Mouse (Mus musculus): Measurements from ENCODE around the gene Slc47a1.

DNA sequence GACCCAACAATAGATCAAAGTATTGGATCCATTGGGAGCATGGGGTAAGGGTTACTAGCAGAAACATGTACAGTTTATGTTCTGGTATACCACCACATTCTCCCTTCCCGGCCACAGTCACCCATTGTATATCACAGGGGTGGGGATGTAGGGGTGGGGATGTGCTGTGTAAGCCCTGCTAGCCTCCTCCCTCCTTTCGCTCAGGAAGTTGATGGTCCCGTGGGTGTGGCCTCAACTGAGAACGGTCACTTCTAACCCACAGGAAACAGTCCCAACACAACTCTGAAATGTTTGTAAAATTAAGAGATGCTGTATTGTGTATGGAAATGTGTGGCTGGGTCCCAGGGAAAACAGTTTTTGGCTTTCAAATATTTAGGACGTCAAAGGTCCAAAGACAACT lies 35.3 kb upstream of the Slc47a1 start:
- TF ChIP-seq CTCF (IDR thresholded peaks at IDR 0.05; ENCODE audit: extremely low read depth, insufficient read depth, low read length), result no peak
- TF ChIP-seq POLR2A (IDR thresholded peaks at IDR 0.05; ENCODE audit: extremely low read depth, insufficient read depth, low read length), result no peak

Measured in cortical plate, adult 2 months (tissue).